Mouse (Mus musculus): ENCODE data around the gene Yjefn3. TPM values are rescaled to one million over a fixed set of nuclear protein-coding genes. Genes with fewer than 3 reads are reported as not detected.

Gene Yjefn3
- 15.7 and 16.0 TPM in 2 replicates for polyA plus RNA-seq (2015; fragmentation: Nextera tagmentation; extraction: Ambion mirVana)

GRCm38 (mm10) chr8:69902163-69903062 lies at the start of gene Yjefn3, which contains the start of the genes Tssk6 and Ndufa13:
Gene Yjefn3 (minus strand): TSS chr8:69902712.
Gene Tssk6 (plus strand): TSS chr8:69902184.
Gene Ndufa13 (minus strand): TSS chr8:69902558.

GRCm38 (mm10) chr8:69887289-69888243 lies 14.9 kb downstream of the Yjefn3 start, which contains the start of gene Cilp2:
Gene Cilp2 (minus strand): TSS chr8:69887687.

Other genes starting within 250 kb of the Yjefn3 start
- gene Zfp964, start 248.2 kb downstream of the Yjefn3 start, polyA plus RNA-seq (2015; fragmentation: Nextera tagmentation; extraction: Ambion mirVana): 1.4 and 1.6 TPM in 2 replicates
- gene Zfp869, start 192.0 kb downstream of the Yjefn3 start, polyA plus RNA-seq (2015; fragmentation: Nextera tagmentation; extraction: Ambion mirVana): 14.2 and 15.6 TPM in 2 replicates
- gene Zfp963, start 152.7 kb downstream of the Yjefn3 start, polyA plus RNA-seq (2015; fragmentation: Nextera tagmentation; extraction: Ambion mirVana): 4.6 and 5.6 TPM in 2 replicates
- 0.30 TPM in 1 of 2 replicates, not detected in the other for gene Gm20422, start 127.8 kb downstream of the Yjefn3 start, polyA plus RNA-seq (2015; fragmentation: Nextera tagmentation; extraction: Ambion mirVana)
- gene Atp13a1, start 111.5 kb downstream of the Yjefn3 start, polyA plus RNA-seq (2015; fragmentation: Nextera tagmentation; extraction: Ambion mirVana): 32.8 and 38.9 TPM in 2 replicates
- gene Zfp866, start 111.5 kb downstream of the Yjefn3 start, polyA plus RNA-seq (2015; fragmentation: Nextera tagmentation; extraction: Ambion mirVana): 21.2 and 23.9 TPM in 2 replicates
- gene Gmip, start 94.0 kb downstream of the Yjefn3 start, polyA plus RNA-seq (2015; fragmentation: Nextera tagmentation; extraction: Ambion mirVana): 19.8 and 26.2 TPM in 2 replicates
- 0.46 and 0.52 TPM in 2 replicates for gene Lpar2, start 80.3 kb downstream of the Yjefn3 start, polyA plus RNA-seq (2015; fragmentation: Nextera tagmentation; extraction: Ambion mirVana)
- gene Pbx4, start 70.2 kb downstream of the Yjefn3 start, polyA plus RNA-seq (2015; fragmentation: Nextera tagmentation; extraction: Ambion mirVana): 90.4 and 95.0 TPM in 2 replicates
- gene Cilp2, start 15.0 kb downstream of the Yjefn3 start, polyA plus RNA-seq (2015; fragmentation: Nextera tagmentation; extraction: Ambion mirVana): 6.9 and 7.0 TPM in 2 replicates
- 5.1 and 5.5 TPM in 2 replicates for gene Tssk6, start 528 bp downstream of the Yjefn3 start, polyA plus RNA-seq (2015; fragmentation: Nextera tagmentation; extraction: Ambion mirVana)
- gene Ndufa13, start 154 bp downstream of the Yjefn3 start, polyA plus RNA-seq (2015; fragmentation: Nextera tagmentation; extraction: Ambion mirVana): 267 and 290 TPM in 2 replicates
- 21.7 and 22.7 TPM in 2 replicates for gene Gatad2a, start 93.7 kb upstream of the Yjefn3 start, polyA plus RNA-seq (2015; fragmentation: Nextera tagmentation; extraction: Ambion mirVana)
- 46.3 and 53.0 TPM in 2 replicates for gene Mau2, start 140.0 kb upstream of the Yjefn3 start, polyA plus RNA-seq (2015; fragmentation: Nextera tagmentation; extraction: Ambion mirVana)
- gene Sugp1, start 140.1 kb upstream of the Yjefn3 start, polyA plus RNA-seq (2015; fragmentation: Nextera tagmentation; extraction: Ambion mirVana): 44.5 and 49.6 TPM in 2 replicates
- 0.95 and 1.3 TPM in 2 replicates for gene Tm6sf2, start 170.2 kb upstream of the Yjefn3 start, polyA plus RNA-seq (2015; fragmentation: Nextera tagmentation; extraction: Ambion mirVana)
- 5.0 and 5.7 TPM in 2 replicates for gene Hapln4, start 180.7 kb upstream of the Yjefn3 start, polyA plus RNA-seq (2015; fragmentation: Nextera tagmentation; extraction: Ambion mirVana)
- gene Ncan, start 218.2 kb upstream of the Yjefn3 start, polyA plus RNA-seq (2015; fragmentation: Nextera tagmentation; extraction: Ambion mirVana): 175 and 230 TPM in 2 replicates
- gene Nr2c2ap, start 228.6 kb upstream of the Yjefn3 start, polyA plus RNA-seq (2015; fragmentation: Nextera tagmentation; extraction: Ambion mirVana): 47.6 and 50.5 TPM in 2 replicates
- 9.5 and 10.8 TPM in 2 replicates for gene Rfxank, start 236.4 kb upstream of the Yjefn3 start, polyA plus RNA-seq (2015; fragmentation: Nextera tagmentation; extraction: Ambion mirVana)
- 57.1 and 64.0 TPM in 2 replicates for gene Borcs8, start 236.8 kb upstream of the Yjefn3 start, polyA plus RNA-seq (2015; fragmentation: Nextera tagmentation; extraction: Ambion mirVana)
- gene Mef2b, start 237.0 kb upstream of the Yjefn3 start, polyA plus RNA-seq (2015; fragmentation: Nextera tagmentation; extraction: Ambion mirVana): 1.8 and 2.2 TPM in 2 replicates